Mouse (Mus musculus): Measurements from ENCODE around the gene Cenpe.
A peak's percentile ranks its signal among the peaks of the same experiment; 100 is the strongest.
"Not testable (repeated sequence)": the region's sequence is repeated elsewhere in the genome, so short reads cannot be mapped to it uniquely, and the experiment has no call there.

The Cenpe gene

GRCm38 (mm10) chr3:135211805-135212657 is at the start of gene Cenpe:
TSS of gene Cenpe (plus strand) at chr3:135212537.
- peak; percentile 75 to 88 for DNase-seq (ENCODE audit: low spot score in 2 of 2)

- no peak for DNase-seq (ENCODE audit: low spot score in 2 of 2)
Measured at GRCm38 (mm10) chr3:135171898-135172446, 40.4 kb upstream of the Cenpe start.

- no peak for DNase-seq (ENCODE audit: low spot score in 2 of 2)
Measured at GRCm38 (mm10) chr3:135191861-135192260, 20.5 kb upstream of the Cenpe start.

GRCm38 (mm10) chr3:135198051-135198450 is 14.3 kb upstream of the Cenpe start:
- not testable (repeated sequence) for DNase-seq (ENCODE audit: low spot score in 2 of 2)

GRCm38 (mm10) chr3:135200409-135201303 is 11.7 kb upstream of the Cenpe start:
- no peak for DNase-seq (ENCODE audit: low spot score in 2 of 2)

GRCm38 (mm10) chr3:135206621-135207020 is 5.7 kb upstream of the Cenpe start:
- DNase-seq (ENCODE audit: low spot score in 2 of 2): peak in 1 of 2 experiments; percentile 10

GRCm38 (mm10) chr3:135212658-135213350 is 467 bp downstream of the Cenpe start:
- DNase-seq (ENCODE audit: low spot score in 2 of 2): no peak

- no peak for DNase-seq (ENCODE audit: low spot score in 2 of 2)
Measured at GRCm38 (mm10) chr3:135232058-135232457, 19.7 kb downstream of the Cenpe start.

- no peak for DNase-seq (ENCODE audit: low spot score in 2 of 2)
Measured at GRCm38 (mm10) chr3:135232462-135232861, 20.1 kb downstream of the Cenpe start.

- DNase-seq (ENCODE audit: low spot score in 2 of 2): no peak
Measured at GRCm38 (mm10) chr3:135245733-135246132, 33.4 kb downstream of the Cenpe start.

- no peak for DNase-seq (ENCODE audit: low spot score in 2 of 2)
Measured at GRCm38 (mm10) chr3:135246828-135247227, 34.5 kb downstream of the Cenpe start.

- no peak for DNase-seq (ENCODE audit: low spot score in 2 of 2)
Measured at GRCm38 (mm10) chr3:135249104-135249503, 36.8 kb downstream of the Cenpe start.

- DNase-seq (ENCODE audit: low spot score in 2 of 2): no peak
Measured at GRCm38 (mm10) chr3:135251825-135252224, 39.5 kb downstream of the Cenpe start.

- DNase-seq (ENCODE audit: low spot score in 2 of 2): no peak
Measured at GRCm38 (mm10) chr3:135254784-135255183, 42.4 kb downstream of the Cenpe start.

- no peak for DNase-seq (ENCODE audit: low spot score in 2 of 2)
Measured at GRCm38 (mm10) chr3:135258919-135259318, 46.6 kb downstream of the Cenpe start.

- DNase-seq (ENCODE audit: low spot score in 2 of 2): no peak
Measured at GRCm38 (mm10) chr3:135260233-135260632, 47.9 kb downstream of the Cenpe start.

GRCm38 (mm10) chr3:135268616-135269015 is 56.3 kb downstream of the Cenpe start:
- no peak for DNase-seq (ENCODE audit: low spot score in 2 of 2)

- DNase-seq (ENCODE audit: low spot score in 2 of 2): no peak
Measured at GRCm38 (mm10) chr3:135269391-135269990, 57.2 kb downstream of the Cenpe start.

GRCm38 (mm10) chr3:135272627-135273026 is 60.3 kb downstream of the Cenpe start:
- DNase-seq (ENCODE audit: low spot score in 2 of 2): no peak

- DNase-seq (ENCODE audit: low spot score in 2 of 2): no peak
Measured at GRCm38 (mm10) chr3:135273047-135273446, 60.7 kb downstream of the Cenpe start.

GRCm38 (mm10) chr3:135280160-135280559 is 67.8 kb downstream of the Cenpe start:
- DNase-seq (ENCODE audit: low spot score in 2 of 2): no peak
